Mouse (Mus musculus) lung, embryonic 14.5 days (tissue): Measurements from ENCODE around the gene Mafk. TPM values are rescaled to one million over a fixed set of nuclear protein-coding genes. Genes with fewer than 3 reads are reported as not detected.

Experiments used
- ATAC-seq: fragments of 200-750 bp; cut with Nextera tagmentation; 2 replicates; pipeline ENCODE4 v1.8.0; 2017; ENCODE audit warnings: mild to moderate bottlenecking, moderate TSS enrichment, moderate library complexity; ENCODE audit not compliant: insufficient read depth
- DNase-seq: peaks from one replicate; pipeline ENCODE4 v3.0.0-alpha.2; 2015
- H3K27ac ChIP-seq: fragments of 300-500 bp; sonication (generic); 2 replicates; pipeline ENCODE4 v1.5.1; 2014; ENCODE audit warnings: low read depth, mild to moderate bottlenecking, moderate library complexity
- H3K27me3 ChIP-seq: fragments of 300-500 bp; sonication (generic); 2 replicates; pipeline ENCODE4 v1.6.1; 2014; ENCODE audit warnings: low read length, control low read depth; ENCODE audit not compliant: insufficient read depth
- H3K36me3 ChIP-seq: fragments of 300-500 bp; sonication (generic); 2 replicates; pipeline ENCODE4 v1.6.1; 2014; ENCODE audit warnings: control low read depth; ENCODE audit not compliant: insufficient read depth
- H3K4me1 ChIP-seq: fragments of 300-500 bp; sonication (generic); 2 replicates; pipeline ENCODE4 v1.6.1; 2014; ENCODE audit warnings: antibody characterized with exemption, control low read depth; ENCODE audit not compliant: insufficient read depth
- H3K4me2 ChIP-seq: fragments of 300-500 bp; sonication (generic); 2 replicates; pipeline ENCODE4 v1.6.1; 2014; ENCODE audit warnings: mild to moderate bottlenecking
- H3K4me3 ChIP-seq: fragments of 300-500 bp; sonication (generic); 2 replicates; pipeline ENCODE4 v1.5.1; 2014; ENCODE audit warnings: low read depth, low read length
- H3K9ac ChIP-seq: fragments of 300-500 bp; sonication (generic); 2 replicates; pipeline ENCODE4 v1.6.1; 2014
- H3K9me3 ChIP-seq: fragments of 300-500 bp; sonication (generic); 2 replicates; pipeline ENCODE4 v1.6.1; 2016; ENCODE audit warnings: low read depth, low read length, control low read depth
- CTCF ChIP-seq: IDR thresholded peaks from 2 replicates; pipeline ENCODE4 v1.5.1; 2016; ENCODE audit warnings: antibody characterized with exemption, low read depth
- WGBS: fragments of 180-500 bp; shearing (Covaris S2); extraction: QIAGEN DNeasy Blood & Tissue Kit; methylation state at CpG from one replicate; pipeline ENCODE4 v1.1.7; 2014; 5-methylcytosine and 5-hydroxymethylcytosine counted together
- polyA plus RNA-seq: library from polyadenylated mRNA; unstranded; fragments of >200 nt; fragmentation: Nextera tagmentation; extraction: Ambion mirVana; gene quantifications from 2 replicates; pipeline ENCODE4 v1.2.1, GENCODE M21; 2014

Gene Mafk
- polyA plus RNA-seq, 1 experiment from 2014 or later = 10.0 TPM

DNA sequence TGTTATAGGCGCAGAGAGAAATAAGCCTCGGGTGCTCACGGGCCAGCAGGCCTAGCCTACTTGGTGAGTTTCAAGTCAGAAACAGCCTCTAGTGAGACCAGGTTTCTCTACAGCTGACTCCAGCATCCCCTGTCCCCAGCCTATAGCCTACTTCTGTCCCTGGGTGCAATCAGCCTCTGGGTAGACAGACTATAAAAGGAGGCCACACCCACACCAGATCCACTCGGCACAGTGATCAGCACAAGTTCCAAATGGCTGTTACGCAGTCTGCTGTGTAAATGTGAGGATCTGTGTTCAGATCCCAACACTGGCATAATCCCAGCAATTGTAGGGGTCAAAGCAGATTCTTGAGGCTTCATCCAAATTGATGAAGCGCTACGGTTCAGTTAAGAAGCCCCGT, 11.9 kb downstream of the Mafk start:
- no peak for TF ChIP-seq CTCF
- ATAC-seq = no peak
- no peaks in the 10 kb centered on the region for H3K9me3 ChIP-seq
- peaks cover 24% of the 10 kb centered on the region for H3K36me3 ChIP-seq
- no peak overlapping the region for H3K9ac ChIP-seq
- 74% methylated on average over 8 of the region's 8 CpGs for WGBS
- no peak overlapping the region for H3K27ac ChIP-seq
- DNase-seq = no peak
- no peaks in the 10 kb centered on the region for H3K27me3 ChIP-seq
- H3K4me2 ChIP-seq = no peak overlapping the region
- peaks cover 16% of the 10 kb centered on the region for H3K4me1 ChIP-seq
- no peak overlapping the region for H3K4me3 ChIP-seq

- Histone ChIP-seq H3K9me3 (no peaks in the 10 kb centered on the region), H3K27me3 (no peaks in the 10 kb centered on the region), H3K4me2 (peak overlapping the region; percentile 44), H3K27ac (peak overlapping the region; percentile 69), H3K36me3 (peaks cover 24% of the 10 kb centered on the region), H3K9ac (peak overlapping the region; percentile 13; the same call in 1 of the 2 replicates), H3K4me3 (no peak overlapping the region), H3K4me1 (peaks cover 11% of the 10 kb centered on the region)
- DNase-seq = peak; percentile 76
- TF ChIP-seq CTCF = peak; percentile 41; the same call in 1 of the 2 replicates
- WGBS = 6% methylated on average over 12 of the region's 12 CpGs
- ATAC-seq = peak; percentile 74
Measured at GRCm38 (mm10) chr5:139803601-139804102, 12.3 kb downstream of the Mafk start.

DNA sequence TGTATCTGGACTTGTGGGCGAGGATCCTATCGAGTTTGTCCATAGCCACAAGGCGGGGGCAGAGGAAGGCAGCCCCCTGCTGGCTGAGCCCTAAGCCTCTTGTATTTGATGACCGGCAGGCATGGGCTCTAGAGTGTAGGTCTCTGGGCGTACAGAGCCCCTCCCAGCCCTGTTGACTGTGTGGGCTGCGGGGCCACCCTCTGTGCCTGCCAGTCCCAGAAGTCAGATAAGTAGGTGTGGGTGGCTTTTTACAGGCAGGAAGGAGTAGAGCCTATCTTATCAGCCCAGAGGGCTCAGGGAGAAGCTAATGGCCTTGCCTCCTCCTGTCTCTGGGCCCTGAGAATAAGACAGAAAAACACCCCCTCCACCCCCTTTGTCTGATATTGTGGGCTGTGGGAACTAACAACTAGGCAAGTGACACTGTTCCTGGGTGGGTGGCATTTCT, 12.8 kb downstream of the Mafk start:
- Histone ChIP-seq H3K36me3 (peaks cover 24% of the 10 kb centered on the region), H3K9me3 (no peaks in the 10 kb centered on the region), H3K9ac (peak overlapping the region; percentile 13), H3K4me1 (0 out of 2 replicates have a peak, but pooled peaks cover 7% of the 10 kb centered on the region), H3K27ac (peak overlapping the region; percentile 69), H3K4me2 (peak overlapping the region; percentile 44), H3K4me3 (no peak overlapping the region), H3K27me3 (no peaks in the 10 kb centered on the region)
- WGBS = 4% methylated on average over 6 of the region's 6 CpGs
- DNase-seq = peak; percentile 44
- ATAC-seq = peak; percentile 77
- TF ChIP-seq CTCF = peak; percentile 29; the same call in 1 of the 2 replicates

DNA sequence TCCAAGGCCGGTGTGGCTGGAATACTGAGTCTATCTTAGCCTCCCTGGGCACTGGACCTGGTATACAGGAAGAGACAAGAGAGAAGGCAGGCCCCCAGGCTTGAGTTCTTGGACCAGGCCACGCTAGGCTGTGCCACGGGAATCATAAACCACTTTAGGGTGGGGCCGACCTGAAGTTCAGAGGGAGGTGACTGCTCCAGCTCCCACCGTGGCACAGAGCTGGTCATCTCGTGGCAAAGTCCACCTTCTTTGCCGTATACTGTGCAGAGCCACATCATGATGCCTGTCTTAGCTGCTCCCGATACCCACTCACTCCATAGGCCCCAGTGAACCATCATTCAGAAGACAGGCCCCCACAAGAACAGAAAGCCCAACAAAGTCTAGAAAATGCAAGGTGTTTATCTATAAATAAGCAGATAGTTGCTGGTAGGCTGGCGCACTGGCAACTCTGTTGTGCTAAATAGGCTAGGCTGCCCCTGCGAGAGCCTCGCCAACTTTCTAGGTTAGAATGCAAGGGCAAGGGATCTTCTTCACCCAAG, 13.3 kb downstream of the Mafk start:
- H3K9me3 ChIP-seq = no peaks in the 10 kb centered on the region
- ATAC-seq (0 out of 2 replicates have a peak, but pooled peaks have one; percentile 16), DNase-seq (no peak)
- peaks cover 22% of the 10 kb centered on the region for H3K36me3 ChIP-seq
- WGBS = 77% methylated on average over 11 of the region's 11 CpGs
- no peak overlapping the region for H3K4me3 ChIP-seq
- H3K27me3 ChIP-seq = no peaks in the 10 kb centered on the region
- peak overlapping the region; percentile 44; the same call in 1 of the 2 replicates for H3K4me2 ChIP-seq
- 0 out of 2 replicates have a peak overlapping the region, but pooled peaks have one; percentile 13 for H3K9ac ChIP-seq
- TF ChIP-seq CTCF = no peak
- peak overlapping the region; percentile 69; the same call in 1 of the 2 replicates for H3K27ac ChIP-seq
- 0 out of 2 replicates have a peak, but pooled peaks cover 7% of the 10 kb centered on the region for H3K4me1 ChIP-seq

- Histone ChIP-seq H3K4me2 (no peak overlapping the region), H3K9ac (no peak overlapping the region), H3K27ac (no peak overlapping the region), H3K27me3 (no peaks in the 10 kb centered on the region), H3K36me3 (peaks cover 9% of the 10 kb centered on the region), H3K9me3 (no peaks in the 10 kb centered on the region), H3K4me1 (0 out of 2 replicates have a peak, but pooled peaks cover 7% of the 10 kb centered on the region), H3K4me3 (no peak overlapping the region)
- no peak for TF ChIP-seq CTCF
- no peak for DNase-seq
- no peak for ATAC-seq
- WGBS = 84% methylated on average over 8 of the region's 8 CpGs
Measured at GRCm38 (mm10) chr5:139805924-139806323, 14.6 kb downstream of the Mafk start.

- no peaks in the 10 kb centered on the region for H3K4me1 ChIP-seq
- DNase-seq (no peak), ATAC-seq (no peak)
- WGBS = 65% methylated on average over 4 of the region's 4 CpGs
- H3K4me3 ChIP-seq = no peak overlapping the region
- H3K4me2 ChIP-seq = no peak overlapping the region
- peak; percentile 31; the same call in 1 of the 2 replicates for TF ChIP-seq CTCF
- H3K27ac ChIP-seq = no peak overlapping the region
- H3K27me3 ChIP-seq = peaks cover 12% of the 10 kb centered on the region
- H3K9me3 ChIP-seq = no peaks in the 10 kb centered on the region
- H3K9ac ChIP-seq = no peak overlapping the region
- no peaks in the 10 kb centered on the region for H3K36me3 ChIP-seq
Measured at GRCm38 (mm10) chr5:139809397-139809796, 18.1 kb downstream of the Mafk start.

- Histone ChIP-seq H3K4me3 (no peak overlapping the region), H3K27me3 (peaks cover 12% of the 10 kb centered on the region), H3K36me3 (no peaks in the 10 kb centered on the region), H3K9ac (no peak overlapping the region), H3K4me2 (no peak overlapping the region), H3K9me3 (no peaks in the 10 kb centered on the region), H3K4me1 (0 out of 2 replicates have a peak, but pooled peaks cover 3% of the 10 kb centered on the region), H3K27ac (no peak overlapping the region)
- no peak for DNase-seq
- no peak for ATAC-seq
- WGBS = 72% methylated on average over 15 of the region's 15 CpGs
- no peak for TF ChIP-seq CTCF
Measured at GRCm38 (mm10) chr5:139811677-139812397, 20.5 kb downstream of the Mafk start.
